Mouse (Mus musculus): ENCODE measurements at regions not wholly inside any gene's neighbourhood (a gene's known extent, or its start where the extent isn't known, plus 50 kb on each side); places are given as distances from the start of the nearest gene placed in this dataset.

- no peaks in the 10 kb centered on the region for H3K36me3 ChIP-seq
- H3K4me1 ChIP-seq: 0 out of 2 replicates have a peak, but pooled peaks cover 4% of the 10 kb centered on the region
- no peaks in the 10 kb centered on the region for H3K27me3 ChIP-seq (replicated peaks)
- no peak overlapping the region for H3K9ac ChIP-seq
- H3K9me3 ChIP-seq: no peaks in the 10 kb centered on the region
- no peak overlapping the region for H3K4me2 ChIP-seq
- 83% methylated on average over 14 of the region's 14 CpGs for WGBS
- H3K27ac ChIP-seq: no peak overlapping the region
- H3K4me3 ChIP-seq (replicated peaks): no peak overlapping the region
- ATAC-seq (ENCODE audit: insufficient read depth, low FRiP score, low read depth): no peak
Observed at GRCm38 (mm10) chr12:51118021-51118694, 229.7 kb upstream of the G2e3 start.

- H3K4me3 ChIP-seq (replicated peaks): no peak overlapping the region
- no peak overlapping the region for H3K9ac ChIP-seq
- no peaks in the 10 kb centered on the region for H3K27me3 ChIP-seq (replicated peaks)
- H3K4me2 ChIP-seq: no peak overlapping the region
- ATAC-seq (ENCODE audit: insufficient read depth, low FRiP score, low read depth): no peak
- 69% methylated on average over 8 of the region's 8 CpGs for WGBS
- 0 out of 2 replicates have a peak, but pooled peaks cover 4% of the 10 kb centered on the region for H3K4me1 ChIP-seq
- no peaks in the 10 kb centered on the region for H3K36me3 ChIP-seq
- H3K27ac ChIP-seq: no peak overlapping the region
- H3K9me3 ChIP-seq: no peaks in the 10 kb centered on the region
Observed at GRCm38 (mm10) chr12:51117436-51118020, 230.3 kb upstream of the G2e3 start.

GRCm38 (mm10) chr12:51111811-51112210 lies 236.1 kb upstream of the G2e3 start:
- no peaks in the 10 kb centered on the region for H3K27me3 ChIP-seq (replicated peaks)
- no peak overlapping the region for H3K4me3 ChIP-seq (replicated peaks)
- WGBS: 23% methylated on average over 4 of the region's 4 CpGs
- H3K4me2 ChIP-seq: no peak overlapping the region
- peak; percentile 81 for ATAC-seq (ENCODE audit: insufficient read depth, low FRiP score, low read depth)
- peak overlapping the region; percentile 26; the same call in 1 of the 2 replicates for H3K27ac ChIP-seq
- no peaks in the 10 kb centered on the region for H3K4me1 ChIP-seq
- no peak overlapping the region for H3K9ac ChIP-seq
- no peaks in the 10 kb centered on the region for H3K36me3 ChIP-seq
- H3K9me3 ChIP-seq: no peaks in the 10 kb centered on the region

- Histone ChIP-seq H3K4me3 (replicated peaks) (no peak overlapping the region), H3K36me3 (no peaks in the 10 kb centered on the region), H3K4me1 (no peaks in the 10 kb centered on the region), H3K27ac (peak overlapping the region; percentile 41; the same call in 1 of the 2 replicates), H3K9ac (no peak overlapping the region), H3K4me2 (no peak overlapping the region), H3K27me3 (replicated peaks) (no peaks in the 10 kb centered on the region), H3K9me3 (no peaks in the 10 kb centered on the region)
- ATAC-seq (ENCODE audit: insufficient read depth, low FRiP score, low read depth): no peak
- WGBS: 59% methylated on average over 5 of the region's 5 CpGs
Observed at GRCm38 (mm10) chr12:51108044-51108443, 239.8 kb upstream of the G2e3 start.

GRCm38 (mm10) chr12:51103541-51104042 lies 244.3 kb upstream of the G2e3 start:
- H3K27me3 ChIP-seq (replicated peaks): no peaks in the 10 kb centered on the region
- no peak overlapping the region for H3K4me2 ChIP-seq
- H3K9ac ChIP-seq: no peak overlapping the region
- H3K27ac ChIP-seq: no peak overlapping the region
- no peaks in the 10 kb centered on the region for H3K9me3 ChIP-seq
- 60% methylated on average over 4 of the region's 4 CpGs for WGBS
- H3K4me3 ChIP-seq (replicated peaks): no peak overlapping the region
- H3K4me1 ChIP-seq: no peaks in the 10 kb centered on the region
- peak; percentile 53; the same call in 1 of the 2 replicates for ATAC-seq (ENCODE audit: insufficient read depth, low FRiP score, low read depth)
- H3K36me3 ChIP-seq: no peaks in the 10 kb centered on the region

GRCm38 (mm10) chr12:51101636-51102035 lies 246.2 kb upstream of the G2e3 start:
- no peak overlapping the region for H3K9ac ChIP-seq
- WGBS: 62% methylated on average over 6 of the region's 6 CpGs
- no peaks in the 10 kb centered on the region for H3K4me1 ChIP-seq
- H3K4me3 ChIP-seq (replicated peaks): no peak overlapping the region
- no peaks in the 10 kb centered on the region for H3K27me3 ChIP-seq (replicated peaks)
- ATAC-seq (ENCODE audit: insufficient read depth, low FRiP score, low read depth): no peak
- H3K27ac ChIP-seq: no peak overlapping the region
- no peaks in the 10 kb centered on the region for H3K9me3 ChIP-seq
- H3K4me2 ChIP-seq: no peak overlapping the region
- no peaks in the 10 kb centered on the region for H3K36me3 ChIP-seq

GRCm38 (mm10) chr12:51100868-51101267 lies 247.0 kb upstream of the G2e3 start:
- Histone ChIP-seq H3K4me3 (replicated peaks) (no peak overlapping the region), H3K4me1 (no peaks in the 10 kb centered on the region), H3K27me3 (replicated peaks) (no peaks in the 10 kb centered on the region), H3K9ac (no peak overlapping the region), H3K9me3 (no peaks in the 10 kb centered on the region), H3K36me3 (no peaks in the 10 kb centered on the region), H3K4me2 (no peak overlapping the region), H3K27ac (no peak overlapping the region)
- 55% methylated on average over 5 of the region's 5 CpGs for WGBS
- peak; percentile 60; the same call in 1 of the 2 replicates for ATAC-seq (ENCODE audit: insufficient read depth, low FRiP score, low read depth)

GRCm38 (mm10) chr12:51095974-51096373 lies 251.9 kb upstream of the G2e3 start:
- H3K27me3 ChIP-seq (replicated peaks): no peaks in the 10 kb centered on the region
- H3K4me3 ChIP-seq (replicated peaks): no peak overlapping the region
- no peak overlapping the region for H3K27ac ChIP-seq
- H3K9ac ChIP-seq: no peak overlapping the region
- no peaks in the 10 kb centered on the region for H3K9me3 ChIP-seq
- H3K4me1 ChIP-seq: no peaks in the 10 kb centered on the region
- WGBS: 64% methylated on average over 4 of the region's 4 CpGs
- no peaks in the 10 kb centered on the region for H3K36me3 ChIP-seq
- H3K4me2 ChIP-seq: no peak overlapping the region
- ATAC-seq (ENCODE audit: insufficient read depth, low FRiP score, low read depth): no peak

- Histone ChIP-seq H3K27ac (no peak overlapping the region), H3K36me3 (no peaks in the 10 kb centered on the region), H3K4me1 (no peaks in the 10 kb centered on the region), H3K9ac (no peak overlapping the region), H3K4me3 (replicated peaks) (no peak overlapping the region), H3K9me3 (no peaks in the 10 kb centered on the region), H3K27me3 (replicated peaks) (no peaks in the 10 kb centered on the region), H3K4me2 (no peak overlapping the region)
- ATAC-seq (ENCODE audit: insufficient read depth, low FRiP score, low read depth): no peak
- WGBS: 64% methylated on average over 7 of the region's 7 CpGs
Observed at GRCm38 (mm10) chr12:51089324-51089723, 258.5 kb upstream of the G2e3 start.

- H3K9me3 ChIP-seq: no peaks in the 10 kb centered on the region
- ATAC-seq (ENCODE audit: insufficient read depth, low FRiP score, low read depth): no peak
- WGBS: 39% methylated on average over 8 of the region's 8 CpGs
- H3K36me3 ChIP-seq: no peaks in the 10 kb centered on the region
- no peaks in the 10 kb centered on the region for H3K27me3 ChIP-seq (replicated peaks)
- 0 out of 2 replicates have a peak, but pooled peaks cover 5% of the 10 kb centered on the region for H3K4me1 ChIP-seq
- no peak overlapping the region for H3K9ac ChIP-seq
- H3K4me3 ChIP-seq (replicated peaks): no peak overlapping the region
- no peak overlapping the region for H3K4me2 ChIP-seq
- no peak overlapping the region for H3K27ac ChIP-seq
Observed at GRCm38 (mm10) chr12:51081809-51082208, 266.1 kb upstream of the G2e3 start.

GRCm38 (mm10) chr12:51073503-51073902 lies 274.4 kb upstream of the G2e3 start:
- no peak overlapping the region for H3K4me2 ChIP-seq
- H3K27me3 ChIP-seq (replicated peaks): no peaks in the 10 kb centered on the region
- 28% methylated on average over 1 of the region's 1 CpGs for WGBS
- H3K4me1 ChIP-seq: no peaks in the 10 kb centered on the region
- H3K9me3 ChIP-seq: no peaks in the 10 kb centered on the region
- no peak overlapping the region for H3K9ac ChIP-seq
- no peak overlapping the region for H3K4me3 ChIP-seq (replicated peaks)
- no peak for ATAC-seq (ENCODE audit: insufficient read depth, low FRiP score, low read depth)
- H3K27ac ChIP-seq: no peak overlapping the region
- H3K36me3 ChIP-seq: no peaks in the 10 kb centered on the region

- 79% methylated on average over 3 of the region's 3 CpGs for WGBS
- H3K4me2 ChIP-seq: no peak overlapping the region
- no peaks in the 10 kb centered on the region for H3K36me3 ChIP-seq
- H3K4me3 ChIP-seq (replicated peaks): no peak overlapping the region
- no peaks in the 10 kb centered on the region for H3K27me3 ChIP-seq (replicated peaks)
- H3K9ac ChIP-seq: no peak overlapping the region
- no peak for ATAC-seq (ENCODE audit: insufficient read depth, low FRiP score, low read depth)
- H3K4me1 ChIP-seq: no peaks in the 10 kb centered on the region
- H3K9me3 ChIP-seq: no peaks in the 10 kb centered on the region
- no peak overlapping the region for H3K27ac ChIP-seq
Observed at GRCm38 (mm10) chr12:51060931-51061330, 286.9 kb upstream of the G2e3 start.

Data from stomach, embryonic 15.5 days (tissue).